ENCODE assay signal across 12 mouse cellular contexts in the genomic region with DNA sequence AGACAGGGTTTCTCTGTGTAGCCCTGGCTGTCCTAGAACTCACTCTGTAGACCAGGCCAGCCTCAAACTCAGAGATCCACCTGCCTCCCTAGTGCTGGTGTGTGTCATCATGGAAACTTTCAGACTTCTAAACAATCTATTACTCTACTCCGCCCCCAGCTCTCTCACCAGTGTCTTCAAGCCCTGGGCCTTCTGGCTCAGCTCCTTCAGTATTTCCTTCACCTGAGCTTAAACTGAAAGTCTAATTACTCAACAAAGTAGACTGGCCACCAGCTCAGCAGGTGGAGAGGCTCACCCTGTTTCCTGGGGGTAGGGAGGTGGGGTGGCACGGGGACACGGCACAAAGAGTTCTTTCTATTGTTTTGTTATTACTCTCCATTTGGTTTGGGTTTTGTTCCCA. TPM values are rescaled to one million over a fixed set of nuclear protein-coding genes. Genes with fewer than 3 reads are reported as not detected.
"Had no signal": no experiment of that assay in that cellular context is flagged by ENCODE, and none has a peak within 500 bp of the region (broad histone marks: within the 10 kb centered on the region; RNA-seq: fewer than 3 reads in every experiment).

No protein-coding gene starts in this region.

- H3K27ac ChIP-seq: limb, embryonic 10.5 days; liver, embryonic 15.5 days; macrophage; midbrain, embryonic 15.5 days; neural tube, embryonic 15.5 days; stomach, postnatal 0 days had no signal

- DNase-seq: thymus, postnatal 4 days had no signal

- H3K4me3 ChIP-seq: limb, embryonic 10.5 days; liver, embryonic 15.5 days; megakaryocyte, embryonic 14.5 days; midbrain, embryonic 15.5 days; neural tube, embryonic 15.5 days had no signal

- ATAC-seq: intestine, postnatal 0 days; midbrain, embryonic 15.5 days had no signal

RNA-seq across cellular contexts. Expression of gene 4921536K21Rik, which starts 7.6 kb away (rescaled TPM):
- total RNA-seq: monocyte, adult 5-6 weeks had no signal
- polyA plus RNA-seq: liver, embryonic 11.5 days; liver, embryonic 15.5 days; lung, embryonic 14.5 days had no signal

RNA-seq across cellular contexts. Expression of gene Osbp2, which starts 38.8 kb away (rescaled TPM):
- total RNA-seq: monocyte, adult 5-6 weeks had no signal
